Mouse (Mus musculus): ENCODE measurements around the gene Trim3.

GRCm38 (mm10) chr7:105562317-105562716 is 71.1 kb downstream of the Trim3 start:
- no peak for TF ChIP-seq POLR2A (IDR thresholded peaks at IDR 0.05; ENCODE audit: control insufficient read depth, low read depth, low read length)
- no peak for TF ChIP-seq CTCF (IDR thresholded peaks at IDR 0.05; ENCODE audit: control insufficient read depth, insufficient read depth, insufficient replicate concordance, low read depth, low read length)
